21 mouse cellular contexts compared by ENCODE assay signal in the genomic region with DNA sequence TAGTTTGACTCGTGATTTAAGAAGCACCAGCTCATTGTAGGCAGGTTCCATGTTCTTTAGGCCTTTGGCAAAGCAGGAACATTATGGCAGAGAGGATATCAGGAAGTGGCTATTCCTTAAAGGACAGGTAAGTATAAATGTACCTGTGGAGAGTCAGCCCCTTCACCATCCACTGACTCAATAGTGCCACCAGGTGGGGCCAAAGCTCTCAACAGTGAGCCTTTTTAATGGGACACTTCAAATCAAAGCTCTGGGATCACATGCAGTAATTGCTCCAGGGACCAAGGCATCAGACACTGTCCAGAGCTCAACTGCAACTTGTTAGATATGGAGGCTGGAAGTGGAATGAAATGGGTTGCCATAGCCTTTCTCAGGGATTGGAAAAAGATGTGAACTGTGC. TPM values are rescaled to one million over a fixed set of nuclear protein-coding genes. Genes with fewer than 3 reads are reported as not detected.
A peak's percentile ranks its signal among the peaks of the same experiment; 100 is the strongest.
DNase-seq lines count a peak whose midpoint lies in the region; ATAC-seq and TF ChIP-seq lines count a peak whose summit lies in the region.
"Not testable (repeated sequence)": the region's sequence is repeated elsewhere in the genome, so short reads cannot be mapped to it uniquely, and the experiment has no call there.
"Had no signal": no experiment of that assay in that cellular context is flagged by ENCODE, and none has a peak within 500 bp of the region (broad histone marks: within the 10 kb centered on the region; RNA-seq: fewer than 3 reads in every experiment).

No protein-coding gene starts in this region.

- not testable (repeated sequence) for H3K4me1 ChIP-seq in hindbrain, embryonic 11.5 days (replicated peaks; ENCODE audit: control insufficient read depth, insufficient read depth, low read length); kidney, postnatal 0 days (replicated peaks; ENCODE audit: insufficient read depth, low read length)
- H3K4me1 ChIP-seq in liver, adult 2 months (ENCODE audit: control insufficient read depth, insufficient read depth, low read length): peaks cover 19% of the 10 kb centered on the region

- H3K4me2 ChIP-seq in hindbrain, embryonic 11.5 days (replicated peaks; ENCODE audit: low read depth, low read length); kidney, postnatal 0 days (ENCODE audit: low read length): not testable (repeated sequence)

- TF ChIP-seq CTCF in kidney, postnatal 0 days (IDR thresholded peaks at IDR 0.05; ENCODE audit: low read depth): peak; percentile 61
- TF ChIP-seq CTCF in liver, adult 2 months (IDR thresholded peaks at IDR 0.05; ENCODE audit: low read depth, low read length): not testable (repeated sequence)

- DNase-seq in 416B (ENCODE audit: low read depth) (peak; percentile 32), ZHBTc4 (ENCODE audit: low read depth, low spot score) (peak; percentile 26)
- peak; percentile 12 to 28 for DNase-seq in cerebellum, postnatal 14 days
- peak; percentile 1 for DNase-seq in hindbrain, embryonic 11.5 days (ENCODE audit: low spot score)
- not testable (repeated sequence) for DNase-seq in kidney, postnatal 0 days (ENCODE audit: low spot score)
- DNase-seq in liver, adult 2 months (ENCODE audit: extremely low read depth, low read depth, low spot score): peak; percentile 53
- peak; percentile 48 for DNase-seq in lung, postnatal 25 days (ENCODE audit: low spot score)
- peak; percentile 11 for DNase-seq in splenic B cell, adult 2 months (ENCODE audit: low read depth, low spot score)

- H3K36me3 ChIP-seq in hindbrain, embryonic 11.5 days (ENCODE audit: control insufficient read depth, insufficient read depth, low read length); kidney, postnatal 0 days (ENCODE audit: insufficient read depth, low read length); splenic B cell, adult 2 months (ENCODE audit: control insufficient read depth, insufficient read depth, low read length, poor library complexity, severe bottlenecking): not testable (repeated sequence)
- peaks cover 12% of the 10 kb centered on the region for H3K36me3 ChIP-seq in liver, adult 2 months (ENCODE audit: control insufficient read depth, insufficient read depth, low read length)

- H3K4me3 ChIP-seq in hindbrain, embryonic 11.5 days (ENCODE audit: low read depth, low read length); kidney, postnatal 0 days (replicated peaks; ENCODE audit: low read depth, low read length); liver, adult 2 months (ENCODE audit: insufficient read depth, low read depth, low read length): not testable (repeated sequence)

- H3K9me3 ChIP-seq in hindbrain, embryonic 11.5 days (ENCODE audit: control insufficient read depth, low read length); kidney, postnatal 0 days (replicated peaks; ENCODE audit: low read length): not testable (repeated sequence)

- not testable (repeated sequence) for H3K27me3 ChIP-seq in hindbrain, embryonic 11.5 days (ENCODE audit: control insufficient read depth, insufficient read depth, low read length); kidney, postnatal 0 days (ENCODE audit: insufficient read depth, low read length); liver, adult 2 months (ENCODE audit: control insufficient read depth, insufficient read depth, low read length); splenic B cell, adult 2 months (ENCODE audit: control insufficient read depth, insufficient read depth, low read length, poor library complexity, severe bottlenecking)

- H3K9ac ChIP-seq in hindbrain, embryonic 11.5 days (ENCODE audit: low read depth, low read length); kidney, postnatal 0 days (ENCODE audit: low read depth, low read length); liver, adult 2 months (ENCODE audit: low read depth, low read length): not testable (repeated sequence)

- not testable (repeated sequence) for H3K27ac ChIP-seq in hindbrain, embryonic 11.5 days (ENCODE audit: low read depth, low read length); kidney, postnatal 0 days; liver, adult 2 months (replicated peaks; ENCODE audit: insufficient read depth, low read depth, low read length)

- not testable (repeated sequence) for TF ChIP-seq POLR2A in liver, adult 2 months (IDR thresholded peaks at IDR 0.05; ENCODE audit: extremely low read depth, insufficient read depth, low read length)

- not testable (repeated sequence) for ATAC-seq in hindbrain, embryonic 11.5 days (ENCODE audit: low FRiP score); kidney, postnatal 0 days (replicated peaks; ENCODE audit: low FRiP score, low read depth)

- not testable (repeated sequence) for H3K79me2 ChIP-seq in liver, adult 2 months (ENCODE audit: control insufficient read depth, insufficient read depth, low read length)

- WGBS in hindbrain, embryonic 11.5 days: no CpG with 5 or more reads among the region's 1 CpGs
- WGBS in kidney, postnatal 0 days: no CpG with 5 or more reads among the region's 1 CpGs
- WGBS in liver, adult 2 months: no CpG with 5 or more reads among the region's 1 CpGs

RNA-seq across cellular contexts. Expression of a gene that starts 13.1 kb away (rescaled TPM):
- 0.49 and 0.67 TPM in 2 replicates for polyA plus RNA-seq in hindbrain, embryonic 11.5 days (2014; fragmentation: Nextera tagmentation; extraction: Ambion mirVana)
- 8.2 and 9.3 TPM in 2 replicates for polyA plus RNA-seq in kidney, postnatal 0 days (2015; fragmentation: Nextera tagmentation; extraction: Ambion mirVana)
- 55.4 and 90.9 TPM in 2 replicates for total RNA-seq in liver, adult 2 months (2014; rRNA removed)
- 84.4 and 106 TPM in 2 replicates for polyA plus RNA-seq in liver, adult 2 months (2012; rRNA removed)
- polyA plus RNA-seq: G1E had no signal

RNA-seq across cellular contexts. Expression of a gene that starts 18.5 kb away (rescaled TPM):
- polyA plus RNA-seq in hindbrain, embryonic 11.5 days (2014; fragmentation: Nextera tagmentation; extraction: Ambion mirVana): 0.17 TPM in 1 of 2 replicates, not detected in the other
- polyA plus RNA-seq in kidney, postnatal 0 days (2015; fragmentation: Nextera tagmentation; extraction: Ambion mirVana): 0.55 and 0.65 TPM in 2 replicates
- 97.1 and 102 TPM in 2 replicates for total RNA-seq in liver, adult 2 months (2014; rRNA removed)
- 77.3 and 91.0 TPM in 2 replicates for polyA plus RNA-seq in liver, adult 2 months (2012; rRNA removed)
- total RNA-seq: hematopoietic stem cell, adult 5-6 weeks had no signal
- polyA plus RNA-seq: activated CD4-positive, CD25-positive, alpha-beta regulatory T cell, adult 4 months; G1E; heart, embryonic 13.5 days; limb, embryonic 12.5 days; midbrain, embryonic 12.5 days had no signal

RNA-seq across cellular contexts. Expression of a gene that starts 26.7 kb away (rescaled TPM):
- polyA plus RNA-seq in hindbrain, embryonic 11.5 days (2014; fragmentation: Nextera tagmentation; extraction: Ambion mirVana): 1.0 and 1.1 TPM in 2 replicates
- polyA plus RNA-seq in kidney, postnatal 0 days (2015; fragmentation: Nextera tagmentation; extraction: Ambion mirVana): 10.7 and 12.1 TPM in 2 replicates
- total RNA-seq in liver, adult 2 months (2014; rRNA removed): 20.1 and 51.1 TPM in 2 replicates
- polyA plus RNA-seq in liver, adult 2 months (2012; rRNA removed): 2.0 and 3.9 TPM in 2 replicates

RNA-seq across cellular contexts. Expression of a gene that starts 33.9 kb away (rescaled TPM):
- not detected in 2 replicates for polyA plus RNA-seq in hindbrain, embryonic 11.5 days (2014; fragmentation: Nextera tagmentation; extraction: Ambion mirVana)
- 0.05 TPM in 1 of 2 replicates, not detected in the other for polyA plus RNA-seq in kidney, postnatal 0 days (2015; fragmentation: Nextera tagmentation; extraction: Ambion mirVana)
- total RNA-seq in liver, adult 2 months (2014; rRNA removed): 4.0 and 4.6 TPM in 2 replicates
- polyA plus RNA-seq in liver, adult 2 months (2012; rRNA removed): 0.07 and 0.11 TPM in 2 replicates
- total RNA-seq: G1E; hematopoietic stem cell, adult 5-6 weeks; layer of hippocampus, adult 8-10 months; left cerebral cortex, adult 8-10 months had no signal
- polyA plus RNA-seq: activated CD4-positive, CD25-positive, alpha-beta regulatory T cell, adult 4 months; cortical plate, adult 2 months; forebrain, embryonic 13.5 days; G1E; heart, embryonic 13.5 days; intestine, embryonic 15.5 days; limb, embryonic 12.5 days; lung, embryonic 15.5 days; midbrain, embryonic 12.5 days; stomach, embryonic 16.5 days had no signal

RNA-seq across cellular contexts. Expression of a gene that starts 44.3 kb away (rescaled TPM):
- polyA plus RNA-seq in hindbrain, embryonic 11.5 days (2014; fragmentation: Nextera tagmentation; extraction: Ambion mirVana): not detected in 2 replicates
- 0.06 TPM in 1 of 2 replicates, not detected in the other for polyA plus RNA-seq in kidney, postnatal 0 days (2015; fragmentation: Nextera tagmentation; extraction: Ambion mirVana)
- 75.8 and 159 TPM in 2 replicates for total RNA-seq in liver, adult 2 months (2014; rRNA removed)
- polyA plus RNA-seq in liver, adult 2 months (2012; rRNA removed): 41.5 and 119 TPM in 2 replicates
- polyA plus RNA-seq: activated CD4-positive, CD25-positive, alpha-beta regulatory T cell, adult 4 months; cortical plate, adult 2 months; forebrain, embryonic 13.5 days; G1E; heart, embryonic 13.5 days; intestine, embryonic 15.5 days; limb, embryonic 12.5 days; lung, embryonic 15.5 days; midbrain, embryonic 12.5 days had no signal

Comparison
In these comparisons a context has a peak if more than half of its experiments do, and no peak if none do; other contexts are left out.
1. RNA of a gene that starts 18.5 kb away (polyA plus RNA-seq): 77.3 to 91.0 TPM in liver, adult 2 months; 0.55 to 0.65 TPM in kidney, postnatal 0 days and 0.17 TPM in hindbrain, embryonic 11.5 days; every median in the first group is over 10 times any median in the second.